Mouse (Mus musculus) kidney, adult 2 months (tissue): Measurements from ENCODE around the gene Gna13.

ENCODE experiments used
- CTCF ChIP-seq: fragments of 200-500 bp; conservative IDR thresholded peaks from 2 replicates; pipeline ENCODE4 v1.5.1; 2011; ENCODE audit warnings: low read depth, mild to moderate bottlenecking, control low read depth, low read length, moderate library complexity, mixed read lengths; ENCODE audit not compliant: insufficient read depth, insufficient read length
- POLR2A ChIP-seq: fragments of 200-500 bp; IDR thresholded peaks from one replicate; pipeline ENCODE4 v1.6.1; 2011; ENCODE audit warnings: low read depth, low read length, control low read depth

GRCm38 (mm10) chr11:109416709-109417420, 54.2 kb downstream of the Gna13 start:
- TF ChIP-seq CTCF (no peak), POLR2A (no peak)
